Comparison of ENCODE assay signal across 20 mouse cellular contexts in genomic region chr8:13664711-13665210, GRCm38 (mm10). TPM values are rescaled to one million over a fixed set of nuclear protein-coding genes. Genes with fewer than 3 reads are reported as not detected.
A peak's percentile ranks its signal among the peaks of the same experiment; 100 is the strongest.
DNase-seq lines count a peak whose midpoint lies in the region; ATAC-seq lines count a peak whose summit lies in the region.
"Had no signal": no experiment of that assay in that cellular context is flagged by ENCODE, and none has a peak within 500 bp of the region (broad histone marks: within the 10 kb centered on the region; RNA-seq: fewer than 3 reads in every experiment).

No protein-coding gene starts in this region.

- WGBS in heart, embryonic 13.5 days = 76% methylated on average over 6 of the region's 6 CpGs
- 94% methylated on average over 6 of the region's 6 CpGs for WGBS in macrophage (ENCODE audit: missing documents)

- no peak overlapping the region for H3K4me3 ChIP-seq in heart, embryonic 13.5 days
- H3K4me3 ChIP-seq in brown adipose tissue, adult 24 weeks (ENCODE audit: insufficient read depth, low read depth, low read length) = no peak overlapping the region
- no peak overlapping the region for H3K4me3 ChIP-seq in macrophage (ENCODE audit: inconsistent target)
- H3K4me3 ChIP-seq: forebrain, embryonic 13.5 days; hindbrain, embryonic 12.5 days; liver, embryonic 13.5 days had no signal

- H3K79me2 ChIP-seq in macrophage (ENCODE audit: inconsistent target) = peaks cover 100% of the 10 kb centered on the region

- H3K4me1 ChIP-seq in heart, embryonic 13.5 days = peaks cover 72% of the 10 kb centered on the region
- H3K4me1 ChIP-seq in brown adipose tissue, adult 24 weeks (ENCODE audit: control insufficient read depth, insufficient read depth, insufficient read length, low read length) = peaks cover 42% of the 10 kb centered on the region
- H3K4me1 ChIP-seq: forebrain, embryonic 13.5 days had no signal

- intact Hi-C loops in heart, postnatal 25 days (cut with DNase I) = loop anchor here (5.0 kb wide), 1 partner anchor 47 kb away; no protein-coding TSS in a partner anchor

- no peaks in the 10 kb centered on the region; the same call in 1 of the 2 replicates for H3K36me3 ChIP-seq in heart, embryonic 13.5 days
- H3K36me3 ChIP-seq in macrophage (ENCODE audit: inconsistent target) = peaks cover 20% of the 10 kb centered on the region; the same call in 1 of the 2 replicates
- H3K36me3 ChIP-seq: hindbrain, embryonic 12.5 days had no signal

- no peaks in the 10 kb centered on the region for H3K9me3 ChIP-seq in heart, embryonic 13.5 days
- H3K9me3 ChIP-seq: forebrain, embryonic 13.5 days; hindbrain, embryonic 12.5 days; liver, embryonic 13.5 days had no signal

- no peak overlapping the region for H3K4me2 ChIP-seq in heart, embryonic 13.5 days
- H3K4me2 ChIP-seq: forebrain, embryonic 13.5 days; hindbrain, embryonic 12.5 days; liver, embryonic 13.5 days; lung, embryonic 14.5 days; midbrain, embryonic 11.5 days had no signal

- DNase-seq in heart, postnatal 25 days (ENCODE audit: low spot score) = no peak
- DNase-seq in adipocyte (ENCODE audit: low spot score) = peak; percentile 81
- no peak for DNase-seq in adrenal gland, adult 2 months
- no peak for DNase-seq in right cerebral cortex, postnatal 36 days (ENCODE audit: low spot score in 2 of 2)
- DNase-seq: cerebellum, adult 9-10 months; gastrocnemius, postnatal 25 days; kidney, adult 18-20 months; kidney, postnatal 10 days; liver, embryonic 13.5 days; lung, embryonic 14.5 days; lung, postnatal 36 days; thymus, postnatal 4 days had no signal

- no peak for ATAC-seq in heart, embryonic 13.5 days (ENCODE audit: extremely low read depth, insufficient number of reproducible peaks, low FRiP score, low TSS enrichment)
- ATAC-seq: forebrain, embryonic 13.5 days had no signal

- peak overlapping the region; percentile 73 for H3K27ac ChIP-seq in heart, embryonic 13.5 days (replicated peaks)
- 0 out of 2 replicates have a peak overlapping the region, but pooled peaks have one; percentile 8 for H3K27ac ChIP-seq in brown adipose tissue, adult 24 weeks (replicated peaks; ENCODE audit: low read depth, low read length)
- H3K27ac ChIP-seq in macrophage = peak overlapping the region; percentile 57; the same call in 1 of the 2 replicates
- H3K27ac ChIP-seq: forebrain, embryonic 13.5 days; hindbrain, embryonic 12.5 days; liver, embryonic 13.5 days had no signal

- H3K9ac ChIP-seq in heart, embryonic 13.5 days = peak overlapping the region; percentile 64
- H3K9ac ChIP-seq: forebrain, embryonic 13.5 days; hindbrain, embryonic 12.5 days; liver, embryonic 13.5 days; lung, embryonic 14.5 days had no signal

- H3K27me3 ChIP-seq in heart, embryonic 13.5 days (replicated peaks) = no peaks in the 10 kb centered on the region
- H3K27me3 ChIP-seq: forebrain, embryonic 13.5 days; hindbrain, embryonic 12.5 days; liver, embryonic 13.5 days had no signal

RNA-seq across cellular contexts. Expression of gene Rasa3, which starts 12.6 kb away (rescaled TPM):
- 23.4 and 24.4 TPM in 2 replicates for polyA plus RNA-seq in heart, embryonic 13.5 days (2015; fragmentation: Nextera tagmentation; extraction: Ambion mirVana)
- 10 to 100 TPM; 14.8 to 19.8 TPM for total RNA-seq in heart, postnatal 25 days (2021)
- polyA plus RNA-seq in brown adipose tissue, adult 24 weeks (2012; ENCODE audit: insufficient read depth, insufficient read length, missing spikeins) = 9.7 and 13.9 TPM in 2 replicates
- 100 to 1,000 TPM in 19 of 26 experiments, 10 to 100 TPM in 7; 24.5 to 267 (median 142) TPM for total RNA-seq in macrophage (2018; cell fraction: chromatin; rRNA removed)
- total RNA-seq in macrophage (2018; cell fraction: cytosol; rRNA removed) = 100 to 1,000 TPM in 7 of 26 experiments, 10 to 100 TPM in 19; 56.4 to 109 (median 82.5) TPM
- total RNA-seq in macrophage (2018; cell fraction: nucleus; rRNA removed) = 100 to 1,000 TPM in 12 of 26 experiments, 10 to 100 TPM in 14; 30.1 to 198 (median 99.8) TPM
- polyA plus RNA-seq in macrophage (2018) = 72.6 to 95.1 TPM (median 88.3 TPM) in 3 replicates
- total RNA-seq in adrenal gland, adult 2 months (2021) = 10 to 100 TPM; 27.4 to 35.9 TPM
- 25.8 and 38.6 TPM in 2 replicates for polyA plus RNA-seq in adrenal gland, adult 2 months (2012; rRNA removed)

RNA-seq across cellular contexts. Expression of gene Cfap97d2, which starts 40.9 kb away (rescaled TPM):
- polyA plus RNA-seq in heart, embryonic 13.5 days (2015; fragmentation: Nextera tagmentation; extraction: Ambion mirVana) = not detected in 2 replicates
- total RNA-seq in heart, postnatal 25 days (2021) = not detected
- polyA plus RNA-seq in brown adipose tissue, adult 24 weeks (2012; ENCODE audit: insufficient read depth, insufficient read length, missing spikeins) = not detected in 2 replicates
- total RNA-seq in macrophage (2018; cell fraction: chromatin; rRNA removed) = not detected
- not detected for total RNA-seq in macrophage (2018; cell fraction: cytosol; rRNA removed)
- total RNA-seq in macrophage (2018; cell fraction: nucleus; rRNA removed) = not detected
- not detected in 3 replicates for polyA plus RNA-seq in macrophage (2018)
- not detected for total RNA-seq in adrenal gland, adult 2 months (2021)
- 0.13 and 0.45 TPM in 2 replicates for polyA plus RNA-seq in adrenal gland, adult 2 months (2012; rRNA removed)
- total RNA-seq: common myeloid progenitor, adult 5-6 weeks; gastrocnemius, postnatal 25 days had no signal
- polyA plus RNA-seq: limb, embryonic 11.5 days; liver, embryonic 13.5 days; lung, embryonic 14.5 days had no signal

Comparison
In these comparisons a context has a peak if more than half of its experiments do, and no peak if none do; other contexts are left out.
1. H3K27ac ChIP-seq: peak in every context shown above with its lines; median percentile 73 in heart, embryonic 13.5 days; 57 in macrophage; 8 in brown adipose tissue, adult 24 weeks.